Mouse (Mus musculus) lung, adult 2 months (tissue): ENCODE measurements around the gene Dnttip1.

ENCODE experiments used
- CTCF ChIP-seq: fragments of 200-500 bp; IDR thresholded peaks from 2 replicates; pipeline ENCODE4 v1.5.1; 2011; ENCODE audit warnings: mild to moderate bottlenecking, low read length, control low read depth; ENCODE audit not compliant: insufficient read depth
- POLR2A ChIP-seq: fragments of 200-500 bp; IDR thresholded peaks from 2 replicates; pipeline ENCODE4 v1.6.1; 2011; ENCODE audit warnings: low read depth, mild to moderate bottlenecking, control low read depth, low read length, borderline replicate concordance; ENCODE audit errors: extremely low read depth

DNA sequence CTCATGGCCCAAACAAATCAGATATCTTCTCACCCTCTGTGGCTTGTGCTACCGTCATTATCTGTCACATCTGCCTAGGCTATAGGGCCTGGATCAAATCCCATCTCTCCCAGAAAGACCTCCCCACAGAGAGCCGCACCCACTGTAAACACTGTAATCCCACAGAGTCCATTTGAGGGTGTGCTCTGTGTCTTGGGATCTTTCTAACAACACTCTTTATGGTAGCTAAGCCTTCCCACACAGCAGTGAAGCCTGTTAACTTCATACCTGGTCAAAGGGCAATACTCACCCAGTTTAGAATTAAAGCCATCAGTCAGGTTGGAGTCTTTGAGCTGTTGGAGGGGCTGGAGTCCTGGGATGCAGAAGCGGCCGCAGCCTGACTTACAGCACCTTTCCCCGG, 14.1 kb upstream of the Dnttip1 start:
- TF ChIP-seq CTCF (no peak), POLR2A (no peak)
